Mouse (Mus musculus): ENCODE data around the gene Adap1. TPM values are rescaled to one million over a fixed set of nuclear protein-coding genes. Genes with fewer than 3 reads are reported as not detected.

Gene Adap1
- polyA plus RNA-seq, 1 experiment from 2014 or later, result 2.3 TPM

DNA sequence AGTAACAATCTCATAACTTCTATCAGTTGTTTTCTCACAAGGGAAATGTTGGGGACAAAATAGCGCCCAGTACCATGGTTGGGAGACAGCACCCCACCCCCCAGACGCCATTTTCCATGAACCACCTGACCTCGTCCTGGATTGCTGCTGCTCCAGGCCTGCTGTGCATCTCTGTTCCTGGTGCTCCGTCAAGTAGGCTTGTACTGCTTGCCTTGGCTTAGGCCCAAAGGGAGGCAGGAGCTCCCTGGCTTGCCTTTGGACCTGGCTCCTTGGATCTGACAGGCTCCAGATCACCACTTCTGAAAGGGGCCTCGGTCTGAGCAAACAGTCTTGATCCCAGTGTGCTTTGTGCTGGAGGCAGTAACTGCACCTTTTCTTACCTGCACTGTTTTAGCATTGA, 65.6 kb downstream of the Adap1 start:
- 39% methylated on average over 5 of the region's 5 CpGs for WGBS
- Histone ChIP-seq H3K36me3 (ENCODE audit: control insufficient read depth, insufficient read depth, low read length) (peaks cover 49% of the 10 kb centered on the region), H3K4me2 (ENCODE audit: low read length) (no peak overlapping the region), H3K4me3 (ENCODE audit: control insufficient read depth in 1 of 2, insufficient read depth in 1 of 2, low read depth in 1 of 2, low read length in 2 of 2) (no peak overlapping the region), H3K9me3 (ENCODE audit: control insufficient read depth, low read length) (no peaks in the 10 kb centered on the region), H3K27me3 (ENCODE audit: control insufficient read depth, insufficient read depth, low read length) (no peaks in the 10 kb centered on the region), H3K4me1 (ENCODE audit: control insufficient read depth in 2 of 2, insufficient read depth in 2 of 2, low read length in 2 of 2) (peaks cover 28 to 55% of the 10 kb centered on the region in 2 experiments), H3K27ac (replicated peaks in 1 of 2; ENCODE audit: control insufficient read depth in 1 of 2, insufficient read depth in 1 of 2, low read depth in 2 of 2, low read length in 2 of 2) (peak overlapping the region; percentile 26 to 66), H3K9ac (ENCODE audit: low read length) (no peak overlapping the region)
- 0 out of 2 replicates have a peak, but pooled peaks have one; percentile 37 for ATAC-seq (ENCODE audit: insufficient number of reproducible peaks, insufficient read depth, low FRiP score, low read depth)

DNA sequence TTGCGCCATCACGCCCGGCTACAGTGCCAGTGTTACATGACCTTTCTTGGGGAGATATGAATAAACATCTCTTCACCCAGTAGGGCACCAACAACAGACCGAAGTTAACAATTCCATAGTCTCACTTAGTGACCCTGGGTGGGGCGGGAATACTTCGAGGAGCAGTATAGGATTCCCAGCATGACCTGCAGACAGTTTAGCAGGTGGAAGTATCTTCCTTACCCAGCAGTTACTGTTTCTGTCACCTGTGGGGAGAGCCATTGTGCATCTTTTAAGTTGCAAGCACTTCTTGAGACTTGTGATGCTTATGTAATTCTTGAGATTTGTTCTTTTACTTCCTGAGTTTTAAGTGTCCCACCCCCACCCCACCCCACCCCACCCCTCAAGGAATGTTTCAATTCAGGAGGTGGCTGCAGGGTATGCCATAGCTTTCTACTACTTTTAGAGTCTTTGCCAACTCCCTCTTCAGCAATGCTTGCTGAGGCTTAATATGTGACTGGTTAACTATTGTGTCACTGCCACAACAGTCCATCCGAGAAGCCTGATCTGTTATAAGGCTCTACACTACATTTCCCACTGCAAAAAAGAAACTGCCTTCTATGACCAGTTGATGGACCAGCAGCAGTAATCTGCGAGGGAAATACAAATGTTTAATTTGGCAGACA, 66.9 kb downstream of the Adap1 start:
- Histone ChIP-seq H3K4me3 (ENCODE audit: control insufficient read depth in 1 of 2, insufficient read depth in 1 of 2, low read depth in 1 of 2, low read length in 2 of 2) (no peak overlapping the region), H3K4me1 (ENCODE audit: control insufficient read depth in 2 of 2, insufficient read depth in 2 of 2, low read length in 2 of 2) (peaks cover 33 to 68% of the 10 kb centered on the region in 2 experiments), H3K27me3 (ENCODE audit: control insufficient read depth, insufficient read depth, low read length) (no peaks in the 10 kb centered on the region), H3K9ac (ENCODE audit: low read length) (no peak overlapping the region), H3K4me2 (ENCODE audit: low read length) (peak overlapping the region; percentile 6; the same call in 1 of the 2 replicates), H3K36me3 (ENCODE audit: control insufficient read depth, insufficient read depth, low read length) (peaks cover 36% of the 10 kb centered on the region), H3K27ac (replicated peaks in 1 of 2; ENCODE audit: control insufficient read depth in 1 of 2, insufficient read depth in 1 of 2, low read depth in 2 of 2, low read length in 2 of 2) (peak overlapping the region; percentile 69 to 75), H3K9me3 (ENCODE audit: control insufficient read depth, low read length) (no peaks in the 10 kb centered on the region)
- no peak for ATAC-seq (ENCODE audit: insufficient number of reproducible peaks, insufficient read depth, low FRiP score, low read depth)
- 85% methylated on average over 8 of the region's 8 CpGs for WGBS

DNA sequence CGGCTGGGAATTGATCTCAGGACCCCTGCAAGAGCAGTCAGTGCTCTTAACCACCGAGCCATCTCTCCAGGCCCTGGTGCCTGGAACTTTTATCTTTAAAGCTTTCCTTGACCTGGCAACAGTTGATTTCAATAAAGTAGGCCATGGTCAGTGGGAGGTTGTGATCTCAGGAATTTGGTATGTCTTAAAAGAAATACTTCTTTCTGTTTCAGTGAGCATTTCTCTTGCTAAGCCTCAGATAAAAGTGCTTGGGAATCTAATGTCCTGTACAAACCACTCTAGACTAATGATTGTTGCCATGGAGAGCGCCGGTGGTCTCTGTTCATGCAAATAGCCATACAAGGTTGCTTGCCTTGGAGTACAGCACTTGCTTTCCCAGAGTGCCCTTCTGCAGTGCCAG, 67.6 kb downstream of the Adap1 start:
- H3K9ac ChIP-seq (ENCODE audit: low read length), result no peak overlapping the region
- ATAC-seq (ENCODE audit: insufficient number of reproducible peaks, insufficient read depth, low FRiP score, low read depth), result no peak
- 33% methylated on average over 4 of the region's 4 CpGs for WGBS
- H3K9me3 ChIP-seq (ENCODE audit: control insufficient read depth, low read length), result no peaks in the 10 kb centered on the region
- peak overlapping the region; percentile 73 to 75 for H3K27ac ChIP-seq (replicated peaks in 1 of 2; ENCODE audit: control insufficient read depth in 1 of 2, insufficient read depth in 1 of 2, low read depth in 2 of 2, low read length in 2 of 2)
- no peaks in the 10 kb centered on the region for H3K27me3 ChIP-seq (ENCODE audit: control insufficient read depth, insufficient read depth, low read length)
- H3K4me3 ChIP-seq (ENCODE audit: control insufficient read depth in 1 of 2, insufficient read depth in 1 of 2, low read depth in 1 of 2, low read length in 2 of 2), result no peak overlapping the region
- peak overlapping the region; percentile 6; the same call in 1 of the 2 replicates for H3K4me2 ChIP-seq (ENCODE audit: low read length)
- peaks cover 36 to 72% of the 10 kb centered on the region in 2 experiments for H3K4me1 ChIP-seq (ENCODE audit: control insufficient read depth in 2 of 2, insufficient read depth in 2 of 2, low read length in 2 of 2)
- H3K36me3 ChIP-seq (ENCODE audit: control insufficient read depth, insufficient read depth, low read length), result peaks cover 29% of the 10 kb centered on the region

DNA sequence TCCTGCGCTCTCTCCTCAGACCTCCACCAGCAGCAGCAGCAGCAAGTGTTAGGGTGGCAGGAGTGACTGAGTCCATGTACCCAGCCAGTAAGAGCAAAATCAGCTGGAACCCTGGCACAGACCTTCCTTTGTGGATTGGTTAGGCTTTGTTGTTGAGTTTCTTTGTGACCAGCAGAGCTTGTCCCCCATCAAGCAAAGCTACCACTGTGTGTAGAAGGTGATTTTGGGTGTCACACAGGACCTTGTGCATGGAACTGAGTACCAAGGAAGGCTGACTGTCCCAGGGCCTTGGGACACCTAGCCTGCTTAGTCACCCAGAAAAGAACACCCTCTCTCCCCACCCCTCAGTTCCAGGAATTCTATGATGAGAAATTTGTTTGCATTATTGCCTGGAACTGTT, 68.2 kb downstream of the Adap1 start:
- Histone ChIP-seq H3K9ac (ENCODE audit: low read length) (peak overlapping the region; percentile 53; the same call in 1 of the 2 replicates), H3K4me1 (ENCODE audit: control insufficient read depth in 2 of 2, insufficient read depth in 2 of 2, low read length in 2 of 2) (peaks cover 36 to 72% of the 10 kb centered on the region in 2 experiments), H3K9me3 (ENCODE audit: control insufficient read depth, low read length) (no peaks in the 10 kb centered on the region), H3K36me3 (ENCODE audit: control insufficient read depth, insufficient read depth, low read length) (peaks cover 23% of the 10 kb centered on the region), H3K27ac (replicated peaks in 1 of 2; ENCODE audit: control insufficient read depth in 1 of 2, insufficient read depth in 1 of 2, low read depth in 2 of 2, low read length in 2 of 2) (peak overlapping the region; percentile 73 to 75), H3K4me3 (ENCODE audit: control insufficient read depth in 1 of 2, insufficient read depth in 1 of 2, low read depth in 1 of 2, low read length in 2 of 2) (no peak overlapping the region), H3K4me2 (ENCODE audit: low read length) (no peak overlapping the region), H3K27me3 (ENCODE audit: control insufficient read depth, insufficient read depth, low read length) (no peaks in the 10 kb centered on the region)
- no peak for ATAC-seq (ENCODE audit: insufficient number of reproducible peaks, insufficient read depth, low FRiP score, low read depth)
- 80% methylated on average over 1 of the region's 1 CpGs for WGBS

DNA sequence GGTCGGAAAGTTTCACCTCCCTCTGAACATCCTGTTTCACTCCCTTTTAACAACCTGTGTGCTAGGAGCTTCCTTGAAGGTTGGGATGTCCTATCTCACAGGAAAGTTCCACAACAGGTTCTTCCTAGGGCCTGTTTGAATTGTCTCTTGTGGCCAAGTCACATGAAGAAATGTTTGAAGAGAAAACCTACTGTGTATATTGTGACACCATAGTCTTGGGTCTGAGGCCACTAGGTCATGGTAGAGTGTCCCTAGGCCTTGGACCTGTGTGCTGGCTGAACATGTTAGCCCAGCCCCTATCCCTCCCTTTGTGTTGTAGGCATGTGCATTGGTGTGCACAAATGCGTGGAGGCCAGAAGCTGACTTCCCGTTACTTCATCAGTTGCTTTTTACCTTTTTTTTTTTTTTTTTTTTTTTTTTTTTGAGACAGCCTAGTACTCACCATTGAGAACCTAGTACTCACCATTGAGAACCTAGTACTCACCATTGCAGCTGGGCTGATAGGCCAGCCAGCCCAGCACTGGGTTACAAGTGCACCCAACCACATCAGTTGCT, 69.1 kb downstream of the Adap1 start:
- H3K4me3 ChIP-seq (ENCODE audit: control insufficient read depth in 1 of 2, insufficient read depth in 1 of 2, low read depth in 1 of 2, low read length in 2 of 2), result no peak overlapping the region
- H3K27ac ChIP-seq (replicated peaks in 1 of 2; ENCODE audit: control insufficient read depth in 1 of 2, insufficient read depth in 1 of 2, low read depth in 2 of 2, low read length in 2 of 2), result peak overlapping the region; percentile 73 to 75
- no peak for ATAC-seq (ENCODE audit: insufficient number of reproducible peaks, insufficient read depth, low FRiP score, low read depth)
- no peaks in the 10 kb centered on the region for H3K9me3 ChIP-seq (ENCODE audit: control insufficient read depth, low read length)
- H3K9ac ChIP-seq (ENCODE audit: low read length), result peak overlapping the region; percentile 55; the same call in 1 of the 2 replicates
- no peaks in the 10 kb centered on the region for H3K27me3 ChIP-seq (ENCODE audit: control insufficient read depth, insufficient read depth, low read length)
- WGBS, result 79% methylated on average over 3 of the region's 3 CpGs
- H3K4me2 ChIP-seq (ENCODE audit: low read length), result 0 out of 2 replicates have a peak overlapping the region, but pooled peaks have one; percentile 13
- peaks cover 14% of the 10 kb centered on the region for H3K36me3 ChIP-seq (ENCODE audit: control insufficient read depth, insufficient read depth, low read length)
- peaks cover 40 to 75% of the 10 kb centered on the region in 2 experiments for H3K4me1 ChIP-seq (ENCODE audit: control insufficient read depth in 2 of 2, insufficient read depth in 2 of 2, low read length in 2 of 2)

DNA sequence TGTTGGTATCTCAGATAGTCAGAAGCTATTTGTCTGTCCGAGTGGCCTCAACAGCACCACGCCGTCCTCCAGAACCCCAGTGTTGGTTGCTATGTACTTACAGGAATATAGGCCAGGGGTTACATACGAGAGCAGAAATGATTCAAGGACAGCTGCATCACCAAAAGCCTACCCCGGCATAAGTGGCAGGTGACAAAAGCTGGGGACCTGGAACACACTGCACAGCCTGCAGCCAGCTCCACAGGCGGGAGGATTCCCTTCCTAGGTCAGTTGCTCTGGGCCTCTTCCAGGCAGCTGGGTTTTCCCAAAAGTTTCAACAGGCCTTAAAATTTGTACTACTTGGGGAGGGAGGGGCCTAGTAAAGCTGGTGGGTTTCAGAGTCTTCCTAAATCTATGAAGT, 69.6 kb downstream of the Adap1 start:
- H3K9ac ChIP-seq (ENCODE audit: low read length), result peak overlapping the region; percentile 55
- no peaks in the 10 kb centered on the region for H3K9me3 ChIP-seq (ENCODE audit: control insufficient read depth, low read length)
- WGBS, result 56% methylated on average over 6 of the region's 6 CpGs
- no peaks in the 10 kb centered on the region for H3K27me3 ChIP-seq (ENCODE audit: control insufficient read depth, insufficient read depth, low read length)
- peak overlapping the region; percentile 13 for H3K4me2 ChIP-seq (ENCODE audit: low read length)
- H3K4me3 ChIP-seq (ENCODE audit: control insufficient read depth in 1 of 2, insufficient read depth in 1 of 2, low read depth in 1 of 2, low read length in 2 of 2), result no peak overlapping the region
- peaks cover 41 to 75% of the 10 kb centered on the region in 2 experiments for H3K4me1 ChIP-seq (ENCODE audit: control insufficient read depth in 2 of 2, insufficient read depth in 2 of 2, low read length in 2 of 2)
- no peak for ATAC-seq (ENCODE audit: insufficient number of reproducible peaks, insufficient read depth, low FRiP score, low read depth)
- peak overlapping the region in 1 of 2 experiments; percentile 75; a peak in 2 of 4 replicates for H3K27ac ChIP-seq (replicated peaks in 1 of 2; ENCODE audit: control insufficient read depth in 1 of 2, insufficient read depth in 1 of 2, low read depth in 2 of 2, low read length in 2 of 2)
- peaks cover 11% of the 10 kb centered on the region for H3K36me3 ChIP-seq (ENCODE audit: control insufficient read depth, insufficient read depth, low read length)

DNA sequence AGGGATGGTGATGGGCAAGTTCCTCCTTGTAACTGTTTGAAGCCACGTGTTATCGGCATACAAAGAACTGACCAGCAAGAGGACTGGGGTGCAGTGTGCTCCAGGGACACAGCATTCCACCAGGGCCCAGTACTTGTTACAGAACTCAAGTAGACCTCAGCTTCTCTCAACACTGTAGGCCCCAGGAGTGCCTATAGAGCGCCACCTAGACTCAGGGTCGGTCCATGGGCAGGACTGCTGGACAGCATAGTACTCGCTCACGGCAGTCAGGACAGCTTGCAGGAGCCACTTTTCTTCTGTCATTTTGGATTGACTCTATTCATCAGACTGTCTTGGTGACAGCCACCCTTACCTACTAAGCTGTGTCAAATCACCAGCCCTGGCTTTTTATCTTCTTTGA, 70.5 kb downstream of the Adap1 start:
- H3K36me3 ChIP-seq (ENCODE audit: control insufficient read depth, insufficient read depth, low read length), result peaks cover 16% of the 10 kb centered on the region
- H3K4me3 ChIP-seq (ENCODE audit: control insufficient read depth in 1 of 2, insufficient read depth in 1 of 2, low read depth in 1 of 2, low read length in 2 of 2), result no peak overlapping the region
- H3K27me3 ChIP-seq (ENCODE audit: control insufficient read depth, insufficient read depth, low read length), result no peaks in the 10 kb centered on the region
- peak overlapping the region; percentile 55; the same call in 1 of the 2 replicates for H3K9ac ChIP-seq (ENCODE audit: low read length)
- ATAC-seq (ENCODE audit: insufficient number of reproducible peaks, insufficient read depth, low FRiP score, low read depth), result no peak
- peak overlapping the region in 1 of 2 experiments; percentile 75; a peak in 2 of 4 replicates for H3K27ac ChIP-seq (replicated peaks in 1 of 2; ENCODE audit: control insufficient read depth in 1 of 2, insufficient read depth in 1 of 2, low read depth in 2 of 2, low read length in 2 of 2)
- WGBS, result 76% methylated on average over 6 of the region's 6 CpGs
- no peaks in the 10 kb centered on the region for H3K9me3 ChIP-seq (ENCODE audit: control insufficient read depth, low read length)
- H3K4me2 ChIP-seq (ENCODE audit: low read length), result peak overlapping the region; percentile 2; the same call in 1 of the 2 replicates
- peaks cover 39 to 70% of the 10 kb centered on the region in 2 experiments for H3K4me1 ChIP-seq (ENCODE audit: control insufficient read depth in 2 of 2, insufficient read depth in 2 of 2, low read length in 2 of 2)

Data from heart, embryonic 14.5 days (tissue).